Mouse (Mus musculus) midbrain, embryonic 11.5 days (tissue): ENCODE results near the gene Epm2a. TPM values are rescaled to one million over a fixed set of nuclear protein-coding genes. Genes with fewer than 3 reads are reported as not detected.
"Not testable (repeated sequence)": the region's sequence is repeated elsewhere in the genome, so short reads cannot be mapped to it uniquely, and the experiment has no call there.

ENCODE experiments used
- ATAC-seq: fragments of 200-750 bp; cut with Nextera tagmentation; 2 replicates; pipeline ENCODE4 v1.8.0; 2017; ENCODE audit warnings: moderate TSS enrichment, moderate library complexity; ENCODE audit not compliant: low FRiP score
- DNase-seq: peaks from one replicate; pipeline ENCODE4 v3.0.0; 2015; ENCODE audit warnings: low spot score; ENCODE audit errors: missing footprints
- H3K27ac ChIP-seq: fragments of 300-500 bp; sonication (generic); 2 replicates; pipeline ENCODE4 v1.5.1; 2014; ENCODE audit warnings: low read depth, low read length
- H3K27me3 ChIP-seq: fragments of 300-500 bp; sonication (generic); 2 replicates; pipeline ENCODE4 v1.6.1; 2014; ENCODE audit warnings: mild to moderate bottlenecking, low read length, moderate library complexity, mixed read lengths; ENCODE audit not compliant: control insufficient read depth, insufficient read depth
- H3K36me3 ChIP-seq: fragments of 300-500 bp; sonication (generic); 2 replicates; pipeline ENCODE4 v1.6.1; 2014; ENCODE audit warnings: mild to moderate bottlenecking, low read length, moderate library complexity, mixed read lengths; ENCODE audit not compliant: control insufficient read depth, insufficient read depth
- H3K4me1 ChIP-seq: fragments of 300-500 bp; sonication (generic); 2 replicates; pipeline ENCODE4 v1.6.1; 2014; ENCODE audit warnings: low read length; ENCODE audit not compliant: control insufficient read depth, insufficient read depth
- H3K4me2 ChIP-seq: fragments of 300-500 bp; sonication (generic); 2 replicates; pipeline ENCODE4 v1.6.1; 2014; ENCODE audit warnings: mild to moderate bottlenecking, moderate library complexity
- H3K4me3 ChIP-seq: fragments of 300-500 bp; sonication (generic); 2 replicates; pipeline ENCODE4 v1.5.1; 2014; ENCODE audit warnings: low read depth, low read length
- H3K9ac ChIP-seq: fragments of 300-500 bp; sonication (generic); 2 replicates; pipeline ENCODE4 v1.6.1; 2014; ENCODE audit warnings: low read length
- H3K9me3 ChIP-seq: fragments of 300-500 bp; sonication (generic); 2 replicates; pipeline ENCODE4 v1.6.1; 2016; ENCODE audit warnings: low read length; ENCODE audit not compliant: control insufficient read depth
- WGBS: fragments of 180-500 bp; shearing (Covaris S2); extraction: QIAGEN DNeasy Blood & Tissue Kit; methylation state at CpG from one replicate; pipeline ENCODE4 v1.1.7; 2014; 5-methylcytosine and 5-hydroxymethylcytosine counted together
- polyA plus RNA-seq: library from polyadenylated mRNA; unstranded; fragments of >200 nt; fragmentation: Nextera tagmentation; extraction: Ambion mirVana; gene quantifications from 2 replicates; pipeline ENCODE4 v1.2.1, GENCODE M21; 2014

The Epm2a gene
- polyA plus RNA-seq, 1 experiment from 2014 or later, result 0.70 TPM

GRCm38 (mm10) chr10:11323202-11323898 lies 19.9 kb upstream of the Epm2a start:
- H3K9me3 ChIP-seq, result no peaks in the 10 kb centered on the region
- H3K4me3 ChIP-seq, result no peak overlapping the region
- WGBS, result 81% methylated on average over 4 of the region's 4 CpGs
- H3K27me3 ChIP-seq, result no peaks in the 10 kb centered on the region
- no peak overlapping the region for H3K9ac ChIP-seq
- no peaks in the 10 kb centered on the region for H3K36me3 ChIP-seq
- DNase-seq, result no peak
- H3K27ac ChIP-seq, result no peak overlapping the region
- no peak for ATAC-seq
- no peaks in the 10 kb centered on the region for H3K4me1 ChIP-seq
- no peak overlapping the region for H3K4me2 ChIP-seq

- ATAC-seq, result no peak
- H3K36me3 ChIP-seq, result no peaks in the 10 kb centered on the region
- no peaks in the 10 kb centered on the region for H3K9me3 ChIP-seq
- WGBS, result 89% methylated on average over 3 of the region's 3 CpGs
- H3K27me3 ChIP-seq, result no peaks in the 10 kb centered on the region
- no peaks in the 10 kb centered on the region for H3K4me1 ChIP-seq
- DNase-seq, result no peak
- H3K4me2 ChIP-seq, result no peak overlapping the region
- H3K9ac ChIP-seq, result no peak overlapping the region
- no peak overlapping the region for H3K4me3 ChIP-seq
- no peak overlapping the region for H3K27ac ChIP-seq
Measured at GRCm38 (mm10) chr10:11326526-11326925, 16.7 kb upstream of the Epm2a start.

- Histone ChIP-seq H3K27ac (no peak overlapping the region), H3K9me3 (no peaks in the 10 kb centered on the region), H3K4me2 (no peak overlapping the region), H3K4me3 (no peak overlapping the region), H3K27me3 (no peaks in the 10 kb centered on the region), H3K9ac (no peak overlapping the region), H3K36me3 (no peaks in the 10 kb centered on the region), H3K4me1 (no peaks in the 10 kb centered on the region)
- DNase-seq, result no peak
- WGBS, result 81% methylated on average over 18 of the region's 18 CpGs
- ATAC-seq, result no peak
Measured at GRCm38 (mm10) chr10:11344536-11345468, 1.6 kb downstream of the Epm2a start.

- H3K27me3 ChIP-seq, H3K36me3 ChIP-seq, H3K27ac ChIP-seq, H3K4me2 ChIP-seq, H3K4me1 ChIP-seq, DNase-seq, ATAC-seq, H3K4me3 ChIP-seq, H3K9me3 ChIP-seq, H3K9ac ChIP-seq: not testable (repeated sequence)
- 82% methylated on average over 3 of the region's 3 CpGs for WGBS
Measured at GRCm38 (mm10) chr10:11350243-11350974, 7.2 kb downstream of the Epm2a start.

GRCm38 (mm10) chr10:11354609-11355008 lies 11.4 kb downstream of the Epm2a start:
- ATAC-seq (no peak), DNase-seq (no peak)
- Histone ChIP-seq H3K9ac (no peak overlapping the region), H3K27me3 (no peaks in the 10 kb centered on the region), H3K9me3 (no peaks in the 10 kb centered on the region), H3K4me3 (no peak overlapping the region), H3K4me2 (no peak overlapping the region), H3K36me3 (no peaks in the 10 kb centered on the region), H3K4me1 (no peaks in the 10 kb centered on the region), H3K27ac (no peak overlapping the region)
- WGBS, result 88% methylated on average over 7 of the region's 8 CpGs

GRCm38 (mm10) chr10:11361985-11362692 lies 18.9 kb downstream of the Epm2a start:
- ATAC-seq (peak; percentile 75), DNase-seq (peak; percentile 86)
- no peaks in the 10 kb centered on the region for H3K4me1 ChIP-seq
- no peak overlapping the region for H3K27ac ChIP-seq
- H3K36me3 ChIP-seq, result no peaks in the 10 kb centered on the region
- no peak overlapping the region for H3K4me3 ChIP-seq
- no peaks in the 10 kb centered on the region for H3K27me3 ChIP-seq
- H3K9me3 ChIP-seq, result no peaks in the 10 kb centered on the region
- H3K4me2 ChIP-seq, result no peak overlapping the region
- 64% methylated on average over 5 of the region's 5 CpGs for WGBS
- no peak overlapping the region for H3K9ac ChIP-seq

- Histone ChIP-seq H3K27me3 (no peaks in the 10 kb centered on the region), H3K4me2 (no peak overlapping the region), H3K9ac (no peak overlapping the region), H3K4me1 (no peaks in the 10 kb centered on the region), H3K9me3 (no peaks in the 10 kb centered on the region), H3K36me3 (no peaks in the 10 kb centered on the region), H3K27ac (no peak overlapping the region), H3K4me3 (no peak overlapping the region)
- WGBS, result 86% methylated on average over 12 of the region's 12 CpGs
- no peak for ATAC-seq
- peak; percentile 61 for DNase-seq
Measured at GRCm38 (mm10) chr10:11362896-11363487, 19.8 kb downstream of the Epm2a start.

GRCm38 (mm10) chr10:11381302-11381701 lies 38.1 kb downstream of the Epm2a start:
- Histone ChIP-seq H3K27ac (no peak overlapping the region), H3K36me3 (no peaks in the 10 kb centered on the region), H3K4me2 (no peak overlapping the region), H3K4me3 (no peak overlapping the region), H3K9ac (no peak overlapping the region), H3K9me3 (no peaks in the 10 kb centered on the region), H3K27me3 (no peaks in the 10 kb centered on the region), H3K4me1 (no peaks in the 10 kb centered on the region)
- ATAC-seq (no peak), DNase-seq (no peak)
- WGBS, result 71% methylated on average over 2 of the region's 2 CpGs
